Comparison of ENCODE assay signal across 8 mouse cellular contexts in the genomic region with DNA sequence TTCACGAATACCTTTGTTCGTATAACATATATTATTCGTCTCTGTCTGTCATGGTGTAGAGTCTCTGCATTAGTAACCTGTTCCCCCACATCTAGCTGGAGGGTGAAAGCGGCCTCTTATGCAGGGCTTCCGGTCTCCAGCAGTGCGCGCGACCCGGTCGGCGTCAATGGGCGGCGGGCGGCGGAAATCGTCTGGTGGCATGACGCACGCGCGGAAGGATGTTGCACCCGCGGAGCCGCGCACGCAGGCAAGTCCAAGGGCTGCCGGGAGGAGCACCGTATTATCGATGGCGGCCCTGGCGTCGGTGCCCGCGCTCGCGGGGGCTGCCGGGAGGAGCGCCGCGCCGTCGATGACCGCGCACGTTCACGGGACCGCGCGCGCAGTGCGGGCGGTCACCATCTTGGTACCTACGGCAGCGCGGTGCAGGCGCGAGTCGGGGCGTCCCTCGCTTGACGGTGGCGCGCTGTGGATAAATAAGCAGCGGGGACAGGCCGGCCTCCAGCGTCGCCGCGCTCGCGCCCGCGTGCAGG. TPM values are rescaled to one million over a fixed set of nuclear protein-coding genes. Genes with fewer than 3 reads are reported as not detected.
DNase-seq lines count a peak whose midpoint lies in the region; ATAC-seq and TF ChIP-seq lines count a peak whose summit lies in the region.

Gene Ube3c (plus strand): TSS at position 395 of the 530 bp plus-strand sequence.

- peaks cover 17 to 27% of the 10 kb centered on the region in 2 experiments for H3K36me3 ChIP-seq in MEL (ENCODE audit: control insufficient read depth in 1 of 2, insufficient read depth in 2 of 2, low read length in 2 of 2)
- H3K36me3 ChIP-seq in forebrain, postnatal 0 days (ENCODE audit: insufficient read depth) = no peaks in the 10 kb centered on the region
- 0 out of 2 replicates have a peak, but pooled peaks cover 2% of the 10 kb centered on the region for H3K36me3 ChIP-seq in lung, embryonic 15.5 days

- peak; percentile 100 for DNase-seq in MEL (ENCODE audit: low read depth, low spot score)
- peak; percentile 98 to 99 for DNase-seq in cerebellum, adult 2 months
- DNase-seq in forebrain, postnatal 0 days = peak; percentile 99
- DNase-seq in heart, postnatal 4 days = peak; percentile 98
- DNase-seq in layer of hippocampus, adult 8-10 months (ENCODE audit: low spot score in 2 of 2) = peak; percentile 97 to 99
- DNase-seq in ovary, adult 18-20 months (ENCODE audit: low spot score) = peak; percentile 97
- DNase-seq in thymus, postnatal 0 days (ENCODE audit: low spot score) = peak; percentile 99

- TF ChIP-seq EP300 in MEL (IDR thresholded peaks at IDR 0.05; ENCODE audit: low read depth in 1 of 2, low read length in 2 of 2) = peak in 1 of 2 experiments; percentile 4; a peak in 1 of 4 replicates

- H3K9me3 ChIP-seq in MEL (replicated peaks; ENCODE audit: insufficient read depth, low read length) = 0 out of 2 replicates have a peak, but pooled peaks cover 3% of the 10 kb centered on the region
- H3K9me3 ChIP-seq in forebrain, postnatal 0 days (ENCODE audit: low read length) = no peaks in the 10 kb centered on the region
- H3K9me3 ChIP-seq in lung, embryonic 15.5 days = no peaks in the 10 kb centered on the region

- no peak for TF ChIP-seq CTCF in MEL (IDR thresholded peaks at IDR 0.05 in 2 of 3, conservative IDR thresholded peaks at IDR 0.05 in 1 of 3; ENCODE audit: control insufficient read depth in 1 of 3, insufficient read depth in 1 of 3, low read depth in 2 of 3, low read length in 3 of 3, poor library complexity in 1 of 3, severe bottlenecking in 1 of 3)
- no peak for TF ChIP-seq CTCF in cerebellum, adult 2 months (IDR thresholded peaks at IDR 0.05; ENCODE audit: borderline replicate concordance, insufficient read depth, low read depth, low read length)
- TF ChIP-seq CTCF in forebrain, postnatal 0 days (IDR thresholded peaks at IDR 0.05; ENCODE audit: low read depth) = peak; percentile 16; the same call in 1 of the 2 replicates

- H3K79me2 ChIP-seq in MEL (ENCODE audit: control insufficient read depth, insufficient read depth, low read length, poor library complexity) = peaks cover 33% of the 10 kb centered on the region

- peak; percentile 38 to 89; a peak in 3 of 4 replicates for TF ChIP-seq POLR2A in MEL (IDR thresholded peaks at IDR 0.05; ENCODE audit: control insufficient read depth in 1 of 2, insufficient read depth in 1 of 2, low read depth in 1 of 2, low read length in 2 of 2, poor library complexity in 1 of 2)
- peak; percentile 69 for TF ChIP-seq POLR2A in cerebellum, adult 2 months (IDR thresholded peaks at IDR 0.05; ENCODE audit: borderline replicate concordance, insufficient read depth, low read length)

- peak within 1 kb of the TSS; percentile 87 to 100 for H3K4me3 ChIP-seq in MEL (ENCODE audit: control insufficient read depth in 1 of 2, insufficient read depth in 1 of 2, low read depth in 2 of 2, low read length in 2 of 2)
- peak within 1 kb of the TSS; percentile 76 for H3K4me3 ChIP-seq in cerebellum, adult 2 months (replicated peaks; ENCODE audit: insufficient read depth, low read depth, low read length)
- H3K4me3 ChIP-seq in forebrain, postnatal 0 days (ENCODE audit: low read depth, low read length) = peak within 1 kb of the TSS; percentile 78
- peak within 1 kb of the TSS; percentile 85 for H3K4me3 ChIP-seq in lung, embryonic 15.5 days

- ATAC-seq in forebrain, postnatal 0 days = peak; percentile 98
- ATAC-seq in lung, embryonic 15.5 days (ENCODE audit: borderline replicate concordance, extremely low read depth, low FRiP score, low TSS enrichment) = peak; percentile 99

- peaks cover 9 to 11% of the 10 kb centered on the region in 2 experiments for H3K4me1 ChIP-seq in MEL (ENCODE audit: control insufficient read depth in 1 of 2, insufficient read depth in 2 of 2, low read length in 2 of 2)
- peaks cover 8% of the 10 kb centered on the region; the same call in 1 of the 2 replicates for H3K4me1 ChIP-seq in cerebellum, adult 2 months (ENCODE audit: control insufficient read depth, insufficient read depth, low read length)
- peaks cover 16% of the 10 kb centered on the region for H3K4me1 ChIP-seq in forebrain, postnatal 0 days (ENCODE audit: insufficient read depth)
- H3K4me1 ChIP-seq in lung, embryonic 15.5 days = peaks cover 11% of the 10 kb centered on the region

- TF ChIP-seq RAD21 in MEL (IDR thresholded peaks at IDR 0.05; ENCODE audit: low read depth, low read length) = no peak

- H3K4me2 ChIP-seq in forebrain, postnatal 0 days (ENCODE audit: low read depth) = peak within 1 kb of the TSS; percentile 84
- H3K4me2 ChIP-seq in lung, embryonic 15.5 days = peak within 1 kb of the TSS; percentile 87

- under 1% methylated on average over 71 of the region's 72 CpGs for WGBS in cerebellum, adult 2 months
- WGBS in forebrain, postnatal 0 days = 2% methylated on average over 72 of the region's 72 CpGs
- WGBS in lung, embryonic 15.5 days = under 1% methylated on average over 64 of the region's 72 CpGs

- no peaks in the 10 kb centered on the region for H3K27me3 ChIP-seq in MEL (ENCODE audit: control insufficient read depth in 1 of 2, insufficient read depth in 2 of 2, low read length in 2 of 2)
- no peaks in the 10 kb centered on the region for H3K27me3 ChIP-seq in cerebellum, adult 2 months (ENCODE audit: control insufficient read depth, insufficient read depth, low read length)
- H3K27me3 ChIP-seq in forebrain, postnatal 0 days (ENCODE audit: insufficient read depth, low read length) = no peaks in the 10 kb centered on the region
- no peaks in the 10 kb centered on the region for H3K27me3 ChIP-seq in lung, embryonic 15.5 days

- H3K27ac ChIP-seq in MEL (ENCODE audit: control insufficient read depth, low read depth, low read length) = peak within 1 kb of the TSS; percentile 90
- H3K27ac ChIP-seq in cerebellum, adult 2 months (ENCODE audit: insufficient read depth, low read length) = peak within 1 kb of the TSS; percentile 45; the same call in 1 of the 2 replicates
- peak within 1 kb of the TSS; percentile 93 for H3K27ac ChIP-seq in forebrain, postnatal 0 days (ENCODE audit: low read depth, low read length)
- peak within 1 kb of the TSS; percentile 94 for H3K27ac ChIP-seq in lung, embryonic 15.5 days

- peak within 1 kb of the TSS; percentile 99 for H3K9ac ChIP-seq in MEL (ENCODE audit: control insufficient read depth, low read depth, low read length, poor library complexity, severe bottlenecking)
- peak within 1 kb of the TSS; percentile 86 for H3K9ac ChIP-seq in forebrain, postnatal 0 days
- H3K9ac ChIP-seq in lung, embryonic 15.5 days = peak within 1 kb of the TSS; percentile 54

TF ChIP-seq in MEL, 35 proteins besides CTCF, POLR2A, EP300 and RAD21 (continues in another document):
- TF ChIP-seq TBP (IDR thresholded peaks at IDR 0.05; ENCODE audit: low read depth, low read length) (peak; percentile 77), MYC (IDR thresholded peaks at IDR 0.05; ENCODE audit: low read depth, low read length) (0 out of 2 replicates have a peak, but pooled peaks have one; percentile 68), SIN3A (IDR thresholded peaks at IDR 0.05; ENCODE audit: low read length) (peak; percentile 66; the same call in 1 of the 2 replicates), USF2 (IDR thresholded peaks at IDR 0.05; ENCODE audit: borderline replicate concordance in 1 of 2, insufficient read depth in 1 of 2, low read depth in 1 of 2, low read length in 2 of 2) (no peak), JUND (IDR thresholded peaks at IDR 0.05; ENCODE audit: low read depth, low read length) (no peak), ZKSCAN1 (IDR thresholded peaks at IDR 0.05; ENCODE audit: low read depth, low read length) (no peak), CHD1 (IDR thresholded peaks at IDR 0.05; ENCODE audit: low read depth, low read length) (no peak), MAFK (IDR thresholded peaks at IDR 0.05; ENCODE audit: borderline replicate concordance, low read depth, low read length) (no peak), POLR2AphosphoS5 (IDR thresholded peaks at IDR 0.05; ENCODE audit: borderline replicate concordance, low read depth, low read length) (no peak; the same call in 1 of the 2 replicates), NELFE (IDR thresholded peaks at IDR 0.05; ENCODE audit: low read depth, low read length) (peak; percentile 90), TCF12 (IDR thresholded peaks at IDR 0.05; ENCODE audit: low read depth, low read length) (no peak; the same call in 1 of the 2 replicates), NRF1 (IDR thresholded peaks at IDR 0.05; ENCODE audit: insufficient read depth, low read depth, low read length, poor library complexity, severe bottlenecking) (peak; percentile 87), ZC3H11A (IDR thresholded peaks at IDR 0.05; ENCODE audit: low read depth, low read length) (no peak), MXI1 (IDR thresholded peaks at IDR 0.05; ENCODE audit: low read depth, low read length) (no peak), ELF1 (IDR thresholded peaks at IDR 0.05; ENCODE audit: low read depth, low read length) (peak; percentile 96), CHD2 (IDR thresholded peaks at IDR 0.05; ENCODE audit: low read length) (no peak), USF1 (IDR thresholded peaks at IDR 0.05; ENCODE audit: low read depth, low read length) (peak; percentile 39; the same call in 1 of the 2 replicates), KAT2A (conservative IDR thresholded peaks at IDR 0.05; ENCODE audit: low read depth, low read length) (peak; percentile 95), ZMIZ1 (IDR thresholded peaks at IDR 0.05; ENCODE audit: low read depth, low read length) (peak; percentile 62; the same call in 1 of the 2 replicates), GABPA (IDR thresholded peaks at IDR 0.05; ENCODE audit: low read depth, low read length) (no peak), ETS1 (IDR thresholded peaks at IDR 0.05; ENCODE audit: low read depth, low read length) (no peak; the same call in 1 of the 2 replicates), SMC3 (IDR thresholded peaks at IDR 0.05; ENCODE audit: low read depth, low read length) (no peak), MYB (IDR thresholded peaks at IDR 0.05; ENCODE audit: low read depth, low read length) (no peak)

RNA-seq across cellular contexts. Expression of gene Ube3c, which starts in this region (rescaled TPM):
- 39.6 and 39.9 TPM in 2 replicates for total RNA-seq in MEL (2012; rRNA removed)
- polyA plus RNA-seq in MEL (2012; ENCODE audit: insufficient read depth in 1 of 2, insufficient read length in 2 of 2, low read depth in 1 of 2, low replicate concordance in 2 of 2, missing spikeins in 1 of 2) = 10 to 100 TPM in 1 of 2 experiments, not detected in 1; 34.7 TPM
- polyA plus RNA-seq in cerebellum, adult 2 months (2012; rRNA removed) = 39.0 and 40.0 TPM in 2 replicates
- 81.2 and 95.6 TPM in 2 replicates for total RNA-seq in forebrain, postnatal 0 days (2014; rRNA removed)
- 23.7 and 33.0 TPM in 2 replicates for polyA plus RNA-seq in forebrain, postnatal 0 days (2015; fragmentation: Nextera tagmentation; extraction: Ambion mirVana)
- 10 to 100 TPM; 48.9 to 51.3 TPM for total RNA-seq in heart, postnatal 4 days (2021)
- total RNA-seq in layer of hippocampus, adult 8-10 months (2022) = 10 to 100 TPM; 65.6 to 80.0 (median 71.1) TPM
- 29.0 and 29.6 TPM in 2 replicates for polyA plus RNA-seq in lung, embryonic 15.5 days (2015; fragmentation: Nextera tagmentation; extraction: Ambion mirVana)
- polyA plus RNA-seq in thymus, postnatal 0 days (2015; fragmentation: Nextera tagmentation; extraction: Ambion mirVana) = 17.2 and 20.5 TPM in 2 replicates

Comparison
In these comparisons a context has a peak if more than half of its experiments do, and no peak if none do; other contexts are left out.
1. Peak in every context shown above with its lines: DNase-seq, ATAC-seq, H3K4me3 ChIP-seq and H3K27ac ChIP-seq.